Mouse (Mus musculus) heart, adult 2 months (tissue): Measurements from ENCODE around the gene Faf1. TPM values are rescaled to one million over a fixed set of nuclear protein-coding genes. Genes with fewer than 3 reads are reported as not detected.

Experiments
- DNase-seq, 2 experiments: peaks; one replicate each; pipeline ENCODE4 v3.0.0; 2021
- H3K27ac ChIP-seq: fragments of 200-600 bp; 2 replicates; pipeline ENCODE4 v1.8.1; 2022
- H3K27me3 ChIP-seq: fragments of 200-500 bp; 2 replicates; pipeline ENCODE4 v1.6.1; 2012; ENCODE audit warnings: mild to moderate bottlenecking, low read length, inconsistent platforms, mixed read lengths; ENCODE audit not compliant: control insufficient read depth, insufficient read depth
- H3K36me3 ChIP-seq: fragments of 200-500 bp; 2 replicates; pipeline ENCODE4 v1.6.1; 2012; ENCODE audit warnings: low read length, inconsistent platforms; ENCODE audit not compliant: control insufficient read depth, insufficient read depth
- H3K4me1 ChIP-seq: fragments of 200-500 bp; 2 replicates; pipeline ENCODE4 v1.6.1; 2011; ENCODE audit warnings: low read length; ENCODE audit not compliant: control insufficient read depth, insufficient read depth
- H3K4me3 ChIP-seq: fragments of 200-600 bp; 2 replicates; pipeline ENCODE4 v1.8.1; 2022
- H3K79me2 ChIP-seq: fragments of 200-500 bp; replicated peaks from 2 replicates; pipeline ENCODE4 v1.6.1; 2012; ENCODE audit warnings: mild to moderate bottlenecking, inconsistent platforms, low read length, moderate library complexity, mixed read lengths; ENCODE audit not compliant: control insufficient read depth, insufficient read depth
- H3K9ac ChIP-seq: fragments of 200-500 bp; 2 replicates; pipeline ENCODE4 v1.6.1; 2012; ENCODE audit warnings: low read depth, mild to moderate bottlenecking, control low read depth, inconsistent platforms, low read length, mixed read lengths
- CTCF ChIP-seq: fragments of 200-600 bp; IDR thresholded peaks from 2 replicates; pipeline ENCODE4 v1.8.1; 2022; ENCODE audit warnings: antibody characterized with exemption, mild to moderate bottlenecking, moderate library complexity
- EP300 ChIP-seq: fragments of 200-500 bp; IDR thresholded peaks from 2 replicates; pipeline ENCODE4 v1.6.1; 2011; ENCODE audit warnings: low read depth, low read length, control low read depth; ENCODE audit not compliant: insufficient read depth
- POLR2A ChIP-seq: fragments of 200-500 bp; IDR thresholded peaks from 2 replicates; pipeline ENCODE4 v1.6.1; 2011; ENCODE audit warnings: mild to moderate bottlenecking, low read depth, low read length, control low read depth; ENCODE audit not compliant: insufficient read depth
- WGBS: fragments of 180-500 bp; shearing (Covaris S2); methylation state at CpG from one replicate; pipeline ENCODE4 v1.1.7; 2018; 5-methylcytosine and 5-hydroxymethylcytosine counted together
- intact Hi-C: fragments of 180-260 bp; cut with DNase I; formaldehyde crosslinking; loops from one replicate; pipeline ENCODE4 v1.15.1; 2025
- polyA plus RNA-seq: library from polyadenylated mRNA; depleted of rRNA; stranded (reverse); fragments of >200 nt; gene quantifications from 2 replicates; pipeline ENCODE4 v1.2.3, GENCODE M21; 2012
- total RNA-seq, 2 experiments: library from RNA; stranded (reverse); gene quantifications; 2 replicates each; pipeline ENCODE4 v1.2.3; 2021

Gene Faf1
- total and polyA plus RNA-seq, 3 experiments, result 9.6 to 46.0 (median 37.1) TPM

- no peak for DNase-seq
- H3K27ac ChIP-seq, result no peak overlapping the region
- no peaks in the 10 kb centered on the region for H3K27me3 ChIP-seq
- TF ChIP-seq EP300 (no peak), CTCF (no peak), POLR2A (no peak)
- no peaks in the 10 kb centered on the region for H3K4me1 ChIP-seq
- H3K79me2 ChIP-seq, result no peaks in the 10 kb centered on the region
- no peak overlapping the region for H3K4me3 ChIP-seq
- WGBS, result 96% methylated on average over 3 of the region's 3 CpGs
- H3K36me3 ChIP-seq, result no peaks in the 10 kb centered on the region
- H3K9ac ChIP-seq, result no peak overlapping the region
- intact Hi-C loops, result no loop called here
Observed at GRCm38 (mm10) chr4:109949307-109949706, 272.9 kb downstream of the Faf1 start.

DNA sequence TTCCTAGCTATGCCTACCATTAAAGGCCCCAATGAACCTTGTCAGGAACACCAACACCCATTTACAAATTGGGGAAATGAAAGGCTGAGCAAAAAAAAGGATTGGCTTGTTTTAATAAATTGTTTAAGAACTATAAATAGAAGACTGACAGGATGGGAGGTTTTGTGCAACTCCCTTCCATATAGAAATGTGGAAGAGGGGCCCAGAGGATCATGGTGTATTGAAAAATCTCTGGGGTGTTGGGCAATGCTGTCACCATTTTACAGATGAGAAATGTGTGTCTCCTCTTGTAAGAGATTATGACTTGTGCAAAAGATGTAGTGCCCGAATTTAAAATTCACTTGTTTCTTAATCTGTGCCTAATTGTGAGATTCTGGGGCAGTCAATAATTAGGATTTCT lies 277.1 kb downstream of the Faf1 start:
- H3K4me3 ChIP-seq, result no peak overlapping the region
- DNase-seq, result no peak
- H3K27ac ChIP-seq, result no peak overlapping the region
- H3K4me1 ChIP-seq, result no peaks in the 10 kb centered on the region
- 98% methylated on average over 1 of the region's 1 CpGs for WGBS
- H3K9ac ChIP-seq, result no peak overlapping the region
- H3K36me3 ChIP-seq, result no peaks in the 10 kb centered on the region
- no peaks in the 10 kb centered on the region for H3K27me3 ChIP-seq
- intact Hi-C loops, result no loop called here
- TF ChIP-seq EP300 (no peak), POLR2A (no peak), CTCF (no peak)
- H3K79me2 ChIP-seq, result no peaks in the 10 kb centered on the region

GRCm38 (mm10) chr4:109960201-109960935 lies 284.0 kb downstream of the Faf1 start:
- H3K4me1 ChIP-seq, result no peaks in the 10 kb centered on the region
- H3K4me3 ChIP-seq, result no peak overlapping the region
- WGBS, result 88% methylated on average over 5 of the region's 5 CpGs
- H3K27me3 ChIP-seq, result no peaks in the 10 kb centered on the region
- no peak overlapping the region for H3K27ac ChIP-seq
- TF ChIP-seq EP300, result no peak
- H3K36me3 ChIP-seq, result no peaks in the 10 kb centered on the region
- no peak overlapping the region for H3K9ac ChIP-seq
- intact Hi-C loops, result no loop called here
- DNase-seq, result no peak
- H3K79me2 ChIP-seq, result no peaks in the 10 kb centered on the region

- Histone ChIP-seq H3K4me1 (no peaks in the 10 kb centered on the region), H3K27ac (no peak overlapping the region), H3K27me3 (no peaks in the 10 kb centered on the region), H3K4me3 (no peak overlapping the region), H3K36me3 (no peaks in the 10 kb centered on the region), H3K9ac (no peak overlapping the region), H3K79me2 (no peaks in the 10 kb centered on the region)
- intact Hi-C loops, result no loop called here
- no peak for DNase-seq
- TF ChIP-seq POLR2A (no peak), EP300 (no peak), CTCF (no peak)
- 62% methylated on average over 5 of the region's 5 CpGs for WGBS
Observed at GRCm38 (mm10) chr4:109963570-109964279, 287.3 kb downstream of the Faf1 start.

GRCm38 (mm10) chr4:109969561-109969960 lies 293.2 kb downstream of the Faf1 start:
- WGBS, result 90% methylated on average over 5 of the region's 5 CpGs

GRCm38 (mm10) chr4:109973991-109974654 lies 297.7 kb downstream of the Faf1 start:
- no peak overlapping the region for H3K4me3 ChIP-seq
- 9% methylated on average over 20 of the region's 20 CpGs for WGBS
- no peaks in the 10 kb centered on the region for H3K36me3 ChIP-seq
- intact Hi-C loops, result no loop called here
- H3K4me1 ChIP-seq, result no peaks in the 10 kb centered on the region
- H3K27ac ChIP-seq, result no peak overlapping the region
- H3K79me2 ChIP-seq, result no peaks in the 10 kb centered on the region
- TF ChIP-seq EP300, result no peak
- no peak for TF ChIP-seq POLR2A
- TF ChIP-seq CTCF, result no peak
- H3K9ac ChIP-seq, result no peak overlapping the region
- H3K27me3 ChIP-seq, result peaks cover 35% of the 10 kb centered on the region
- no peak for DNase-seq

More at GRCm38 (mm10) chr4:109969561-109969960, 293.2 kb downstream of the Faf1 start:
- TF ChIP-seq CTCF (no peak), EP300 (no peak), POLR2A (no peak)
- Histone ChIP-seq H3K9ac (no peak overlapping the region), H3K79me2 (no peaks in the 10 kb centered on the region), H3K27ac (no peak overlapping the region), H3K4me1 (no peaks in the 10 kb centered on the region), H3K4me3 (no peak overlapping the region), H3K27me3 (peaks cover 1% of the 10 kb centered on the region; the same call in 1 of the 2 replicates), H3K36me3 (no peaks in the 10 kb centered on the region)
- intact Hi-C loops, result no loop called here
- DNase-seq, result no peak
